Mouse (Mus musculus) gastrocnemius, adult 2 months (tissue): ENCODE results near the gene Trpm6. TPM values are rescaled to one million over a fixed set of nuclear protein-coding genes. Genes with fewer than 3 reads are reported as not detected.
A peak's percentile ranks its signal among the peaks of the same experiment; 100 is the strongest.

Experiments
- DNase-seq: peaks from one replicate; pipeline ENCODE4 v3.0.0; 2022
- H3K27ac ChIP-seq: fragments of 200-600 bp; 2 replicates; pipeline ENCODE4 v1.8.1; 2022; ENCODE audit warnings: mild to moderate bottlenecking
- H3K4me3 ChIP-seq: fragments of 200-600 bp; 2 replicates; pipeline ENCODE4 v1.8.1; 2022; ENCODE audit warnings: mild to moderate bottlenecking, moderate library complexity
- CTCF ChIP-seq: fragments of 200-600 bp; IDR thresholded peaks from 2 replicates; pipeline ENCODE4 v1.8.1; 2022; ENCODE audit warnings: antibody characterized with exemption, mild to moderate bottlenecking, moderate library complexity
- intact Hi-C: fragments of 180-260 bp; cut with DNase I; formaldehyde crosslinking; loops from one replicate; pipeline ENCODE4 v1.15.1; 2025
- long read RNA-seq, 2 experiments: library from polyadenylated mRNA; stranded (forward); transcript quantifications; one replicate each; pipeline ENCODE4 v2.0.0; 2021
- total RNA-seq, 2 experiments: library from RNA; stranded (reverse); gene quantifications; 2 replicates each; pipeline ENCODE4 v1.2.3; 2021

Trpm6 gene
- total RNA-seq = under 1 TPM in 1 of 2 experiments, not detected in 1; 0.06 TPM
- long read RNA-seq, experiment 1 = 0 reads
- long read RNA-seq, experiment 2 = 0 reads

GRCm38 (mm10) chr19:18749598-18750339 lies at the start of gene Trpm6:
Gene Trpm6, plus strand, starts transcription at chr19:18749983.
- intact Hi-C loops = no loop called here
- Histone ChIP-seq H3K27ac (no peak within 1 kb of the TSS), H3K4me3 (peak within 1 kb of the TSS; percentile 57)
- no peak for DNase-seq
- no peak for TF ChIP-seq CTCF

- intact Hi-C loops = no loop called here
- no peak for TF ChIP-seq CTCF
- Histone ChIP-seq H3K4me3 (no peak overlapping the region), H3K27ac (no peak overlapping the region)
- DNase-seq = no peak
Measured at GRCm38 (mm10) chr19:18708101-18708500, 41.7 kb upstream of the Trpm6 start.

GRCm38 (mm10) chr19:18710903-18711302 lies 38.9 kb upstream of the Trpm6 start:
- H3K27ac ChIP-seq = no peak overlapping the region
- DNase-seq = no peak
- no peak for TF ChIP-seq CTCF
- intact Hi-C loops = loop anchor here (5.0 kb wide), 1 partner anchor 39 kb away; the partner anchor contains the start of gene Carnmt1
- no peak overlapping the region for H3K4me3 ChIP-seq

- peak overlapping the region; percentile 93; the same call in 1 of the 2 replicates for H3K4me3 ChIP-seq
- intact Hi-C loops = loop anchor here (5.0 kb wide), 1 partner anchor 39 kb away; the partner anchor contains the start of gene Carnmt1
Measured at GRCm38 (mm10) chr19:18711589-18711988, 38.2 kb upstream of the Trpm6 start.

GRCm38 (mm10) chr19:18712153-18712865 lies 37.5 kb upstream of the Trpm6 start:
- peak overlapping the region; percentile 97 for H3K27ac ChIP-seq
- TF ChIP-seq CTCF = no peak
- peak overlapping the region; percentile 93 for H3K4me3 ChIP-seq
- DNase-seq = no peak
- intact Hi-C loops = loop anchor here (2.0 to 5.0 kb wide), 2 partner anchors 40 to 74 kb away; partner anchors contain the start of gene Carnmt1

More at GRCm38 (mm10) chr19:18711589-18711988, 38.2 kb upstream of the Trpm6 start:
- DNase-seq = no peak
- H3K27ac ChIP-seq = 0 out of 2 replicates have a peak overlapping the region, but pooled peaks have one; percentile 97
- no peak for TF ChIP-seq CTCF

GRCm38 (mm10) chr19:18712866-18713300 lies 36.9 kb upstream of the Trpm6 start, which contains the start of gene D030056L22Rik:
Gene D030056L22Rik, plus strand, starts transcription at chr19:18713193.
- peak; percentile 87 for TF ChIP-seq CTCF
- DNase-seq = peak; percentile 98
- intact Hi-C loops = loop anchor here (2.0 to 5.0 kb wide), 2 partner anchors 41 to 74 kb away; partner anchors contain the start of gene Carnmt1

GRCm38 (mm10) chr19:18713357-18713756 lies 36.4 kb upstream of the Trpm6 start:
- DNase-seq = peak; percentile 73
- peak; percentile 34; the same call in 1 of the 2 replicates for TF ChIP-seq CTCF
- Histone ChIP-seq H3K27ac (peak overlapping the region; percentile 97), H3K4me3 (peak overlapping the region; percentile 93)
- intact Hi-C loops = loop anchor here (2.0 to 5.0 kb wide), 2 partner anchors 41 to 75 kb away; partner anchors contain the start of gene Carnmt1

More at GRCm38 (mm10) chr19:18712866-18713300, 36.9 kb upstream of the Trpm6 start, which contains the start of gene D030056L22Rik:
- peak within 1 kb of the TSS; percentile 97 for H3K27ac ChIP-seq
- peak within 1 kb of the TSS; percentile 93 for H3K4me3 ChIP-seq

- peak; percentile 65 for DNase-seq
- Histone ChIP-seq H3K27ac (peak overlapping the region; percentile 29; the same call in 1 of the 2 replicates), H3K4me3 (no peak overlapping the region)
- TF ChIP-seq CTCF = peak; percentile 99; the same call in 1 of the 2 replicates
- intact Hi-C loops = loop anchor here (5.0 kb wide), 1 partner anchor 34 kb away; no protein-coding TSS in a partner anchor
Measured at GRCm38 (mm10) chr19:18716374-18716773, 33.4 kb upstream of the Trpm6 start.

- Histone ChIP-seq H3K4me3 (no peak overlapping the region), H3K27ac (no peak overlapping the region)
- intact Hi-C loops = no loop called here
- DNase-seq = no peak
- no peak for TF ChIP-seq CTCF
Measured at GRCm38 (mm10) chr19:18720337-18720736, 29.4 kb upstream of the Trpm6 start.

GRCm38 (mm10) chr19:18725186-18725585 lies 24.6 kb upstream of the Trpm6 start:
- intact Hi-C loops = no loop called here
- DNase-seq = no peak
- Histone ChIP-seq H3K4me3 (no peak overlapping the region), H3K27ac (no peak overlapping the region)
- no peak for TF ChIP-seq CTCF

- TF ChIP-seq CTCF = no peak
- Histone ChIP-seq H3K4me3 (no peak overlapping the region), H3K27ac (no peak overlapping the region)
- intact Hi-C loops = no loop called here
- no peak for DNase-seq
Measured at GRCm38 (mm10) chr19:18730255-18730654, 19.5 kb upstream of the Trpm6 start.

- DNase-seq = no peak
- Histone ChIP-seq H3K27ac (no peak overlapping the region), H3K4me3 (no peak overlapping the region)
- TF ChIP-seq CTCF = no peak
- intact Hi-C loops = no loop called here
Measured at GRCm38 (mm10) chr19:18731077-18731476, 18.7 kb upstream of the Trpm6 start.
